Mouse (Mus musculus): Measurements from ENCODE around the gene Ccna2.

DNA sequence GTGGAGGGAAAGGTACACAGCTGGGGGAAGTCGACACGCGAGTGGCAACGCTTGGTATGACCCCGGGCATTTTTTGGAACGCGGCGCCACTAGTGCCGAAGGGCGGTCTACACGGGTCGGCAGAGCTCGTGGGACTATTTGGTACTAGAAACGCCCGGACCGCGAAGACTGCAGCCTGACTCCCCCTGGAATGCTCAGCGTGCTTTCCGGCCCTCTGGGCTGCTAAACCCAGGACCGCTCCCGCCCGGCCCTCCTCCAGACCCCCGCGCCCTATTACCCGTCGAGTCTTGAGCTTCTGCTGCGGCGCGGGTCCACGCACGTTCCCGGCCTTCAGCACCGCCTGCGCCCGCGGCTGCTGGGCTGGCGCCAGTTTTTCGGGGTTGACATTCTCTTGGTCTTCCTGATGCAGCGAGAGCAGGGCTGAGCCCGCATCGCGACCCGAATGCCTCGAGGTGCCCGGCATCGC, 556 bp downstream of the Ccna2 start:
- TF ChIP-seq CTCF (IDR thresholded peaks at IDR 0.05; ENCODE audit: borderline replicate concordance, extremely low read depth, insufficient read depth, insufficient read length) (no peak), POLR2A (IDR thresholded peaks at IDR 0.05; ENCODE audit: borderline replicate concordance, extremely low read depth, insufficient read depth, insufficient read length, poor library complexity, severe bottlenecking) (no peak)

All from brain, embryonic 14.5 days (tissue).